Mouse (Mus musculus): ENCODE results near the gene Actl6b.

DNA sequence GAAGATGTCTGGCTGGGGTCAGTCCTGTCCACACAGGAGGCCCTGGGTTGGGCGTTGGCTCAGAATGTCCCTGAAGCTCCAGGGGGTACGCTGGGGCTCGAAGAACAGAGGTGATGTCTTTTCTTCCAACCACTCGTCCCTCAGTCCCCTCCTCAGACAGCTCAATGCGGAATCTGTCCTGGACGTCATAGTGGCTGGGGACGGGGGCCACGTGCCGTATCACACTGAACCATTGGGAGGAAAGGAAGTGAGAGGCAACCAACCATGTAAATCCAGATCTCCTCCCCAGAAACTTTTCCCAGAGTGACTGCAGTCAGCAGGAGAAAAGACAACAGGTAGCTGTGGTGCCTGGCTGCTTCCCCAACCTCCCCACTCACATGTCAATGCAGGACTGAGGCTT is 46.3 kb downstream of the Actl6b start:
- no peak for TF ChIP-seq FLI1 (IDR thresholded peaks at IDR 0.05; ENCODE audit: low read length)
- TF ChIP-seq GATA1 (IDR thresholded peaks at IDR 0.05; ENCODE audit: borderline replicate concordance, low read length): no peak

Data from megakaryocyte, embryonic 14.5 days (primary cell).